Mouse (Mus musculus) myocyte (in vitro differentiated cells): ENCODE measurements around the gene Lama5.

Source experiments
- POLR2A ChIP-seq: IDR thresholded peaks from one replicate; pipeline ENCODE4 v1.6.1; 2011; ENCODE audit warnings: low read depth, mild to moderate bottlenecking, control low read depth, moderate library complexity; ENCODE audit not compliant: insufficient read length
- POLR2AphosphoS2 ChIP-seq: IDR thresholded peaks from one replicate; pipeline ENCODE4 v1.6.1; 2011; ENCODE audit warnings: low read depth, control low read depth; ENCODE audit not compliant: insufficient read length

DNA sequence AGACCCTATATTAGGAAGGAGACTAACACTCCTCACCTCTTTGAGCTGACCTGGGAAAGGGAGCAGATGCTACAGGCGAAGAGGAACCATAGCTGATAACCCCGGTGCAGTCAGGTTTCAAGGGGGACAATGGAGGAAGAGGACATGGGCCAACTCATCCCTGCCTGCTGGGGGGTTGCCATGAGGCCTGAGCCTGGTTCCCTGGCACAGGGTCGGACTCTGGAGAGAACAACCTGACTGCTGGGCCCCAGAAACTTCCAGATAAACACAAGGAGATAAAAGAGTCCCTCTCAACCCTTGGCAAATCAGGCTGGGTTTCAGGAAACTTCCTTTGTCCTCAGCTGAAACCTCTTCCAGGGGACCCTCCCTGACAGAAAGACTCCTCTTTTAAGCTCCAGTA, 7.4 kb downstream of the Lama5 start:
- TF ChIP-seq POLR2A (no peak), POLR2AphosphoS2 (no peak)
